Mouse (Mus musculus) heart, adult 8-10 months (tissue): Measurements from ENCODE around the gene Eif6. TPM values are rescaled to one million over a fixed set of nuclear protein-coding genes. Genes with fewer than 3 reads are reported as not detected.
A peak's percentile ranks its signal among the peaks of the same experiment; 100 is the strongest.
"Not testable (repeated sequence)": the region's sequence is repeated elsewhere in the genome, so short reads cannot be mapped to it uniquely, and the experiment has no call there.

Experiments used
- DNase-seq: peaks from one replicate; pipeline ENCODE4 v3.0.0; 2022; ENCODE audit warnings: low spot score
- total RNA-seq, 4 experiments: library from RNA; stranded (reverse); gene quantifications; 2 replicates each; pipeline ENCODE4 v1.2.4; 2022

Eif6 gene
- 10 to 100 TPM; 44.2 to 65.1 (median 54.3) TPM for total RNA-seq

- DNase-seq = peak; percentile 89
Observed at GRCm38 (mm10) chr2:155826630-155827424, at the start of gene Eif6. Gene Eif6 (minus strand): TSS chr2:155826925.

DNA sequence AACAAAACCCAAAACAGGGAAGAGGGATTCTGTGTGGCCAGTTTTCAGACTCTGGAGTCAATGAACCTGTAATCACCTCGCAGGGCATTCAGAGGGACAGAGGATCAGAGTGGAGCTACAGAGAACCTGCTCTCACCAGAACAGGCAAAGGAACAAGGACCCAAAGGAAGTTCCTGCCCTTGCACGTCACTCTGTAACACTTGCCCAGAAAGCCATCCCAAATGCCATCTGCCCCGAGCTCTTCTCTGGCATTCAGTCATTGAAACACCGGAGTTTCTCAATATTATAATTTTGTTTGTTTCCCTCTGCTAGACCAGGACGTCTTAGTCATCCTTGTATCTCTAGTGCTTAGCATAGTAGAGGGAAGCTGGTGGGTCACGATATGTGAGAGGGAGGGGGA is 46.9 kb upstream of the Eif6 start:
- DNase-seq = no peak

DNA sequence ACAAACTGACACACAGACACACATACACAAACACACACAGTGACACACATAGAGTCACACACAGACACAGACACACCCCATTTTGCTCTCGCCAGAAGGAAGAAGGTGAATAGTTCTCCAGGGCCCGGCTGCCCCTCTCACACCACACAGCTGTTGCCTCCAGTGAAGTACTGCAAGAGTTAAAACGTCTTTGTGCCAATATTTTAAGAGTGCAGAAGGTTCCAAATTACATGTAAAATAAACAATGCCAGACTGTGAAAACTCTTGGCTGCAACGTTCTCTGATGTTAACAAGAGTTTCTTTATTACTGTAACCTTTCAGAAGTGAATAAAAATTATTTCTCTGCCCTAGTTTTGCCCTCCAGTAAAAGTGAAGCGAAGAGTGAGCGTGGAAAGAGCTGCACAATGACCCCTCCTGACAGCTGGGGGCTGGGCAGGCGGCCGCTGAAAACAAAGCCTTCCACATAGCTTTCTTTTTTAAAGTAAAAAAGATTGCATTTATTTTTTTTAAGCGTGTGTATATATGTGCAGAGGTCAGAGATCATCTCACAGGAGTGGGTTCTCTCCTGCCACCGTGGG is 46.3 kb upstream of the Eif6 start:
- no peak for DNase-seq

GRCm38 (mm10) chr2:155872486-155872885 is 45.8 kb upstream of the Eif6 start:
- no peak for DNase-seq

- DNase-seq = no peak
Observed at GRCm38 (mm10) chr2:155869772-155870171, 43.0 kb upstream of the Eif6 start.

GRCm38 (mm10) chr2:155868320-155868719 is 41.6 kb upstream of the Eif6 start:
- DNase-seq = no peak

DNA sequence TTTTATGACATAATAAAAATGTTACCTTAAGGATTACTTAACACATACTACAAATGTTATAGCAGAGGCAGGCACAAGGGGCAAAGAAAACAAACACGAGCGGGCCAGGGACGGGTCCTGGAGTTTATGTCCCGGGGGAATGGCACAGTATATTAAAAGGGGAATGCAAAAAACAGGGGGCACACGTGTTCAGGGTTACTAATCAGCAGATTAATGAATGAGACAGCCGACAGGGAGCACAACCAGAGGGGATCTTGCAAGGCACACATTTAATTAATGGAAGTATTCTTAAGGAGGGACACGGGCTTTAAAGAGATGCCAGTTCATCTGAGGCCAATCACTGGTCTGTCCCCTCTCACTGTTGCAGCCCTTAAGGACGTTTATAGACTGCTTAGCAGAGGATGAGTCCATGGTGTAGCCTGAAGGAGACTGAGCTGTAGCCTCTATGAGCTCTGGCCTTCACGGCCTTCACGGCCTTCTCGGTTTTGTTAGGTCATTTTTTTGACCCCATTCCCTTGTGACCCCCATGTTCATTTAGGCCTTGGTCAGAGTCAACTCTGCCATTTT is 36.7 kb upstream of the Eif6 start:
- no peak for DNase-seq

- DNase-seq = no peak
Observed at GRCm38 (mm10) chr2:155862573-155863300, 36.0 kb upstream of the Eif6 start.

GRCm38 (mm10) chr2:155861581-155861980 is 34.9 kb upstream of the Eif6 start:
- DNase-seq = no peak

- no peak for DNase-seq
Observed at GRCm38 (mm10) chr2:155860102-155860501, 33.4 kb upstream of the Eif6 start.

GRCm38 (mm10) chr2:155852536-155852935 is 25.8 kb upstream of the Eif6 start:
- no peak for DNase-seq

DNA sequence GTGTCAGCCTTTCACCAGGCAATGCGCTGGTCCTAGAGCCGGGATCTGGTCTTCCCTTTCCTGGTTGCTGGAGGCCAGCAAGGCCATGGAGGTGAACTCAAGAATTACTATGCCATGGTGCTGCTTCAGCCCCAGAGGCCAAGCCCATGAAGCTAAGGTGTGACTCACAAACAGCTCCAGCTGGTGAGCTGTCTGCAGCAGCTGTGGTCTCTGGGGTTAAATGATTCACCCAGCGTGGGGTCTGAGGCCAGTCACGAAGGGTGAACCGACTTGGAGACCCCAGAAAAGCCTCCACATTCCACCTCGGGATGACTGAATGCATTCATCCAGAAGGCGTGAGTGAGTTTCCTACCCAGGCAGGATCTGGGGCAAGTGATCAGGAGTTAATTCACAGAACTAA is 23.4 kb upstream of the Eif6 start:
- no peak for DNase-seq

GRCm38 (mm10) chr2:155849464-155849863 is 22.7 kb upstream of the Eif6 start:
- DNase-seq = no peak

DNA sequence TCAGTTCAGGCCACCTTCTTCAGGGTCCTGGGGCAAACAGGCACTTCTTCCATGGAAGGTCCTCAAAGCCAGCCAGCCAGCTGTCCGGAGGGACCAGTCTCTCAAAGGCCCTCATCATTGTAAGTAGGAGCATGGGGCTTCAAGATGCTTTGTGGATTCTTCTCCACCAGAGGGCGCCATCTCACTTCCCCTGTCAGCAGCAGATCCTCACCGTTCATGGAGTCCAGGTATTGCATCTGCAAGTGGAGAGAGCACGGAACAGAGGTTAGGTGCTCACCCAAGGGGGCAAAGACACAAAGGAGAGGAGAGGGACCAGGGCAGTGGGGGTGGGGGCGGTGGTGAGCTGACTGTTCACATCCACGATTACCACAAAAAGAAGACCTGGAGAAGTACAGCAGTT is 21.6 kb upstream of the Eif6 start:
- peak; percentile 70 for DNase-seq

DNA sequence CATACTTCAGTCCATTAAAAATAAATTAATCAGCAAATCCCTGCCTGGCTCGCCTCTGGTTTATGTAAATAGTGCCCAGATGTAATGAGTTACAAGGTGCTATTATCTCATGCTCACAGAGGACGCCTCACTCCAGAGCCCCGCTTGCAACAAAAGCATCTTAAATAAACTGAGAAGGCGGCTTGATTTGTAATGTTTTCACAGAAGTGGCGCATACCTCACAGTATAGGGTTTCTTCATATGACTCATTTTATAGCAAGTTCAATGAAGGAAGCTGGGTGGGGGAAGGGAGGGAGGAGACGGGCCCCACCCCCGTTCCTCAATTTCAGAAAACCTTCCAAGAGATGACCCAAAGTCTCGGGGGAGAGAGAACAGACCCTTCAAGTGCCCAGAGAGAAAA is 20.2 kb upstream of the Eif6 start:
- DNase-seq = no peak

- DNase-seq = no peak
Observed at GRCm38 (mm10) chr2:155838961-155839360, 12.2 kb upstream of the Eif6 start.

DNA sequence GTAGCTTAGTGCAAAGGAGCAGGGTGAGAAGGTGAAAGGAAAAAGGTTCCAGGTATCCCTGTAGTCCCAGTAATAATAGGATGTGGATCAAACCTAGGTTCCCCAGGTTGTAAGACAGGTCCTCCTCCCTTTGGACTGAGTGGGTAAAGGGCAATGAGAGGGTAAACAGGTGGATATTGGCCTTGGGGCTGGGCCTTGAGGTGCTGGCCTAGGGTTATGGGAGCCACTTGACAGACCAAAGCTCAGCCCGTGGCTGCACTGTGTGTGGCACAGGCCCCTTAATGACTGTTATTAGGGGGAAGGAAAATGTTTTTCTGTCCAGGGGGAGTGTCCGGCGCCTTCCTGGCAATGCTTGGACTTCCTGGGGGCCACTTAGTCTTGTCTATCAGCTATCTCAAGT is 11.2 kb upstream of the Eif6 start:
- no peak for DNase-seq

- no peak for DNase-seq
Observed at GRCm38 (mm10) chr2:155834732-155835131, 8.0 kb upstream of the Eif6 start, which contains the start of gene Fam83c. Gene Fam83c (minus strand): TSS chr2:155834854.

DNA sequence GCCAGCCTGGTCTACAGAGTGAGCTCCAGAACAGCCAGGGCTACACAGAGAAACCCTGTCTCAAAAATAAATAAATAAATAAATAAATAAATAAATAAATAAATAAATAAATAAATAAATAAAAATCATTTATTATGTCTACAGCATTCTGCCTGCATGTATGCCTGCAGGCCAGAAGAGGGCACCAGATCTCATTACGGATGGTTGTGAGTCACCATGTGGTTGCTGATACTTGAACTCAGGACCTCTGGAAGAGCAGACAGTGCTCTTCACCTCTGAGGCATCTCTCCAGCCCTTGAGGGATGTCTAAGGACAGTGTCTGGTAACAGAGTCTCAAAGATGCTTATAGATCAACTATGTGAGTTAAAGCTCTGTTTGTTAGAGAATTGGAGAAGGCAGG is 5.4 kb upstream of the Eif6 start:
- DNase-seq = not testable (repeated sequence)

- no peak for DNase-seq
Observed at GRCm38 (mm10) chr2:155831302-155831701, 4.6 kb upstream of the Eif6 start.

- DNase-seq = no peak
Observed at GRCm38 (mm10) chr2:155830841-155831240, 4.1 kb upstream of the Eif6 start.

GRCm38 (mm10) chr2:155825904-155826629 is 658 bp downstream of the Eif6 start:
- no peak for DNase-seq
